Mouse (Mus musculus) neural tube, embryonic 15.5 days (tissue): ENCODE measurements around the gene Srd5a1. TPM values are rescaled to one million over a fixed set of nuclear protein-coding genes. Genes with fewer than 3 reads are reported as not detected.
"Not testable (repeated sequence)": the region's sequence is repeated elsewhere in the genome, so short reads cannot be mapped to it uniquely, and the experiment has no call there.

Experiments used
- ATAC-seq: fragments of 200-750 bp; cut with Nextera tagmentation; 2 replicates; pipeline ENCODE4 v1.8.0; 2017; ENCODE audit warnings: mild to moderate bottlenecking, moderate TSS enrichment, moderate library complexity; ENCODE audit not compliant: low FRiP score
- H3K27ac ChIP-seq: fragments of 300-500 bp; sonication (generic); replicated peaks from 2 replicates; pipeline ENCODE4 v1.5.1; 2015; ENCODE audit warnings: mild to moderate bottlenecking, inconsistent platforms
- H3K27me3 ChIP-seq: fragments of 300-500 bp; sonication (generic); replicated peaks from 2 replicates; pipeline ENCODE4 v1.6.1; 2015; ENCODE audit warnings: inconsistent platforms
- H3K36me3 ChIP-seq: fragments of 300-500 bp; sonication (generic); 2 replicates; pipeline ENCODE4 v1.6.1; 2015; ENCODE audit warnings: inconsistent platforms
- H3K4me1 ChIP-seq: fragments of 300-500 bp; sonication (generic); 2 replicates; pipeline ENCODE4 v1.6.1; 2015; ENCODE audit warnings: inconsistent platforms
- H3K4me2 ChIP-seq: fragments of 300-500 bp; sonication (generic); 2 replicates; pipeline ENCODE4 v1.6.1; 2015; ENCODE audit warnings: inconsistent platforms, mild to moderate bottlenecking, moderate library complexity
- H3K4me3 ChIP-seq: fragments of 300-500 bp; sonication (generic); replicated peaks from 2 replicates; pipeline ENCODE4 v1.5.1; 2015; ENCODE audit warnings: mild to moderate bottlenecking, inconsistent platforms
- H3K9ac ChIP-seq: fragments of 300-500 bp; sonication (generic); replicated peaks from 2 replicates; pipeline ENCODE4 v1.6.1; 2015; ENCODE audit warnings: mild to moderate bottlenecking, inconsistent platforms
- H3K9me3 ChIP-seq: fragments of 300-500 bp; sonication (generic); replicated peaks from 2 replicates; pipeline ENCODE4 v1.6.1; 2016; ENCODE audit warnings: inconsistent platforms
- WGBS: fragments of 180-500 bp; shearing (Covaris S2); methylation state at CpG from one replicate; pipeline ENCODE4 v1.1.7; 2015; ENCODE audit warnings: mixed read lengths; 5-methylcytosine and 5-hydroxymethylcytosine counted together
- polyA plus RNA-seq: library from polyadenylated mRNA; unstranded; fragments of >200 nt; fragmentation: Nextera tagmentation; extraction: Ambion mirVana; gene quantifications from 2 replicates; pipeline ENCODE4 v1.2.1, GENCODE M21; 2015

Srd5a1 gene
- polyA plus RNA-seq, 1 experiment from 2014 or later = 26.4 TPM

- not testable (repeated sequence) for H3K27ac ChIP-seq, H3K36me3 ChIP-seq, H3K4me1 ChIP-seq, ATAC-seq, H3K9ac ChIP-seq, H3K4me2 ChIP-seq, H3K9me3 ChIP-seq, H3K27me3 ChIP-seq, H3K4me3 ChIP-seq
- WGBS = 89% methylated on average over 4 of the region's 4 CpGs
These were observed 45.8 kb downstream of the Srd5a1 start for GRCm38 (mm10) chr13:69565401-69565800.

GRCm38 (mm10) chr13:69564573-69564972 is 46.7 kb downstream of the Srd5a1 start:
- H3K27ac ChIP-seq = no peak overlapping the region
- H3K4me3 ChIP-seq = no peak overlapping the region
- H3K9me3 ChIP-seq = no peaks in the 10 kb centered on the region
- no peaks in the 10 kb centered on the region for H3K27me3 ChIP-seq
- peaks cover 3% of the 10 kb centered on the region for H3K4me1 ChIP-seq
- H3K4me2 ChIP-seq = no peak overlapping the region
- H3K9ac ChIP-seq = no peak overlapping the region
- ATAC-seq = no peak
- H3K36me3 ChIP-seq = no peaks in the 10 kb centered on the region

- no peak overlapping the region for H3K9ac ChIP-seq
- 83% methylated on average over 3 of the region's 3 CpGs for WGBS
These were observed 47.3 kb downstream of the Srd5a1 start for GRCm38 (mm10) chr13:69563905-69564304.

GRCm38 (mm10) chr13:69562654-69563574 is 48.3 kb downstream of the Srd5a1 start:
- no peak overlapping the region for H3K4me2 ChIP-seq
- H3K4me1 ChIP-seq = peaks cover 7% of the 10 kb centered on the region
- no peak overlapping the region for H3K4me3 ChIP-seq
- no peak overlapping the region for H3K27ac ChIP-seq
- no peaks in the 10 kb centered on the region for H3K36me3 ChIP-seq
- H3K27me3 ChIP-seq = no peaks in the 10 kb centered on the region
- no peak overlapping the region for H3K9ac ChIP-seq
- ATAC-seq = no peak
- 82% methylated on average over 12 of the region's 12 CpGs for WGBS
- no peaks in the 10 kb centered on the region for H3K9me3 ChIP-seq

More at GRCm38 (mm10) chr13:69563905-69564304, 47.3 kb downstream of the Srd5a1 start:
- Histone ChIP-seq H3K9me3 (no peaks in the 10 kb centered on the region), H3K4me3 (no peak overlapping the region), H3K4me1 (peaks cover 7% of the 10 kb centered on the region), H3K27me3 (no peaks in the 10 kb centered on the region), H3K36me3 (no peaks in the 10 kb centered on the region), H3K4me2 (no peak overlapping the region), H3K27ac (no peak overlapping the region)
- ATAC-seq = no peak

GRCm38 (mm10) chr13:69562004-69562403 is 49.2 kb downstream of the Srd5a1 start:
- Histone ChIP-seq H3K27ac (no peak overlapping the region), H3K27me3 (no peaks in the 10 kb centered on the region), H3K4me2 (no peak overlapping the region), H3K9ac (no peak overlapping the region), H3K36me3 (no peaks in the 10 kb centered on the region), H3K9me3 (no peaks in the 10 kb centered on the region), H3K4me3 (no peak overlapping the region), H3K4me1 (peaks cover 7% of the 10 kb centered on the region)
- WGBS = 76% methylated on average over 9 of the region's 9 CpGs
- no peak for ATAC-seq

GRCm38 (mm10) chr13:69559291-69559961 is 51.8 kb downstream of the Srd5a1 start:
- Histone ChIP-seq H3K9ac (no peak overlapping the region), H3K36me3 (no peaks in the 10 kb centered on the region), H3K4me1 (peaks cover 7% of the 10 kb centered on the region), H3K27ac (no peak overlapping the region), H3K27me3 (no peaks in the 10 kb centered on the region), H3K4me3 (no peak overlapping the region), H3K4me2 (no peak overlapping the region), H3K9me3 (no peaks in the 10 kb centered on the region)
- peak; percentile 39; the same call in 1 of the 2 replicates for ATAC-seq
- 32% methylated on average over 13 of the region's 13 CpGs for WGBS

GRCm38 (mm10) chr13:69558098-69558660 is 53.1 kb downstream of the Srd5a1 start:
- no peak for ATAC-seq
- 59% methylated on average over 6 of the region's 6 CpGs for WGBS
- no peak overlapping the region for H3K4me3 ChIP-seq
- no peak overlapping the region for H3K27ac ChIP-seq
- H3K4me2 ChIP-seq = no peak overlapping the region
- no peaks in the 10 kb centered on the region for H3K27me3 ChIP-seq
- H3K9me3 ChIP-seq = no peaks in the 10 kb centered on the region
- no peak overlapping the region for H3K9ac ChIP-seq
- H3K4me1 ChIP-seq = peaks cover 7% of the 10 kb centered on the region
- H3K36me3 ChIP-seq = no peaks in the 10 kb centered on the region

GRCm38 (mm10) chr13:69556728-69557127 is 54.5 kb downstream of the Srd5a1 start:
- ATAC-seq = no peak
- Histone ChIP-seq H3K4me2 (no peak overlapping the region), H3K4me1 (peaks cover 7% of the 10 kb centered on the region), H3K9ac (no peak overlapping the region), H3K27me3 (no peaks in the 10 kb centered on the region), H3K9me3 (no peaks in the 10 kb centered on the region), H3K27ac (no peak overlapping the region), H3K36me3 (no peaks in the 10 kb centered on the region), H3K4me3 (no peak overlapping the region)

GRCm38 (mm10) chr13:69555957-69556482 is 55.2 kb downstream of the Srd5a1 start:
- 93% methylated on average over 6 of the region's 6 CpGs for WGBS
- Histone ChIP-seq H3K9ac (no peak overlapping the region), H3K4me2 (no peak overlapping the region), H3K36me3 (no peaks in the 10 kb centered on the region), H3K4me1 (peaks cover 7% of the 10 kb centered on the region), H3K27me3 (no peaks in the 10 kb centered on the region), H3K4me3 (no peak overlapping the region), H3K27ac (no peak overlapping the region), H3K9me3 (no peaks in the 10 kb centered on the region)
- ATAC-seq = no peak

GRCm38 (mm10) chr13:69555045-69555444 is 56.2 kb downstream of the Srd5a1 start:
- H3K27me3 ChIP-seq = no peaks in the 10 kb centered on the region
- no peaks in the 10 kb centered on the region for H3K9me3 ChIP-seq
- no peak overlapping the region for H3K4me3 ChIP-seq
- peak; percentile 37; the same call in 1 of the 2 replicates for ATAC-seq
- H3K36me3 ChIP-seq = no peaks in the 10 kb centered on the region
- H3K4me1 ChIP-seq = peaks cover 7% of the 10 kb centered on the region
- no peak overlapping the region for H3K4me2 ChIP-seq
- no peak overlapping the region for H3K9ac ChIP-seq
- H3K27ac ChIP-seq = no peak overlapping the region
- WGBS = 30% methylated on average over 8 of the region's 8 CpGs

GRCm38 (mm10) chr13:69554255-69554654 is 57.0 kb downstream of the Srd5a1 start:
- no peak overlapping the region for H3K4me3 ChIP-seq
- no peak overlapping the region for H3K9ac ChIP-seq
- ATAC-seq = no peak
- WGBS = 79% methylated on average over 9 of the region's 9 CpGs
- no peaks in the 10 kb centered on the region for H3K36me3 ChIP-seq
- no peak overlapping the region for H3K4me2 ChIP-seq
- no peak overlapping the region for H3K27ac ChIP-seq
- no peaks in the 10 kb centered on the region for H3K27me3 ChIP-seq
- H3K4me1 ChIP-seq = peaks cover under 1% of the 10 kb centered on the region; the same call in 1 of the 2 replicates
- H3K9me3 ChIP-seq = no peaks in the 10 kb centered on the region
